Mouse (Mus musculus): ENCODE data around the gene Sh3gl1. TPM values are rescaled to one million over a fixed set of nuclear protein-coding genes. Genes with fewer than 3 reads are reported as not detected.

The Sh3gl1 gene
- polyA plus RNA-seq, 2 experiments from 2014 or later, result 84.9 to 114 TPM

GRCm38 (mm10) chr17:55986030-55986961 is 50.1 kb downstream of the Sh3gl1 start, which contains the start of gene Fsd1:
Gene Fsd1 (plus strand): TSS chr17:55986509.
- ATAC-seq, result no peak

GRCm38 (mm10) chr17:55977301-55977700 is 59.1 kb downstream of the Sh3gl1 start:
- ATAC-seq, result no peak

- ATAC-seq, result peak; percentile 78
Observed at GRCm38 (mm10) chr17:55976255-55976862, 60.1 kb downstream of the Sh3gl1 start.

- ATAC-seq, result no peak
Observed at GRCm38 (mm10) chr17:55971453-55971852, 65.0 kb downstream of the Sh3gl1 start.

GRCm38 (mm10) chr17:55969966-55970891 is 66.2 kb downstream of the Sh3gl1 start, which contains the start of gene Shd:
Gene Shd (plus strand): TSS chr17:55970467.
- no peak for ATAC-seq

- ATAC-seq, result no peak
Observed at GRCm38 (mm10) chr17:55969560-55969959, 66.9 kb downstream of the Sh3gl1 start.

GRCm38 (mm10) chr17:55968210-55968609 is 68.2 kb downstream of the Sh3gl1 start:
- no peak for ATAC-seq

GRCm38 (mm10) chr17:55967186-55967585 is 69.2 kb downstream of the Sh3gl1 start:
- ATAC-seq, result no peak

Other genes with a start within 250 kb of the Sh3gl1 start
- gene Zfp119a, start 157.7 kb downstream of the Sh3gl1 start, polyA plus RNA-seq (2017; shearing (Covaris generic)), result 10 to 100 TPM; 17.3 to 17.8 TPM
- gene Zfp959, start 144.5 kb downstream of the Sh3gl1 start, polyA plus RNA-seq (2017; shearing (Covaris generic)), result 10 to 100 TPM; 28.5 to 36.9 TPM
- 10 to 100 TPM; 17.2 to 17.4 TPM for gene Zfp119b, start 87.1 kb downstream of the Sh3gl1 start, polyA plus RNA-seq (2017; shearing (Covaris generic))
- gene Ebi3, start 84.0 kb downstream of the Sh3gl1 start, polyA plus RNA-seq (2017; shearing (Covaris generic)), result 10 to 100 TPM; 52.7 to 95.2 TPM
- gene Yju2, start 77.5 kb downstream of the Sh3gl1 start, polyA plus RNA-seq (2017; shearing (Covaris generic)), result 10 to 100 TPM; 26.9 to 30.2 TPM
- gene Shd, start 66.2 kb downstream of the Sh3gl1 start, polyA plus RNA-seq (2017; shearing (Covaris generic)), result not detected
- not detected for gene Fsd1, start 50.1 kb downstream of the Sh3gl1 start, polyA plus RNA-seq (2017; shearing (Covaris generic))
- under 1 TPM in 1 of 2 experiments, not detected in 1; 0.54 TPM for gene Stap2, start 31.1 kb downstream of the Sh3gl1 start, polyA plus RNA-seq (2017; shearing (Covaris generic))
- 10 to 100 TPM; 22.9 to 23.8 TPM for gene Mpnd, start 30.9 kb downstream of the Sh3gl1 start, polyA plus RNA-seq (2017; shearing (Covaris generic))
- 1 to 10 TPM; 1.0 to 1.6 TPM for gene Chaf1a, start 3.8 kb upstream of the Sh3gl1 start, polyA plus RNA-seq (2017; shearing (Covaris generic))
- gene Ubxn6, start 38.4 kb upstream of the Sh3gl1 start, polyA plus RNA-seq (2017; shearing (Covaris generic)), result 10 to 100 TPM; 33.8 to 42.1 TPM
- 10 to 100 TPM; 35.7 to 44.6 TPM for gene Hdgfl2, start 43.0 kb upstream of the Sh3gl1 start, polyA plus RNA-seq (2017; shearing (Covaris generic))
- gene Plin4, start 73.2 kb upstream of the Sh3gl1 start, polyA plus RNA-seq (2017; shearing (Covaris generic)), result under 1 TPM in 1 of 2 experiments, not detected in 1; 0.15 TPM
- gene Plin5, start 81.0 kb upstream of the Sh3gl1 start, polyA plus RNA-seq (2017; shearing (Covaris generic)), result not detected
- gene Lrg1, start 85.4 kb upstream of the Sh3gl1 start, polyA plus RNA-seq (2017; shearing (Covaris generic)), result under 1 TPM in 1 of 2 experiments, not detected in 1; 0.34 TPM
- not detected for gene Sema6b, start 103.7 kb upstream of the Sh3gl1 start, polyA plus RNA-seq (2017; shearing (Covaris generic))
- 10 to 100 TPM; 34.9 to 38.7 TPM for gene Tnfaip8l1, start 125.8 kb upstream of the Sh3gl1 start, polyA plus RNA-seq (2017; shearing (Covaris generic))
- gene Mydgf, start 147.3 kb upstream of the Sh3gl1 start, polyA plus RNA-seq (2017; shearing (Covaris generic)), result 10 to 100 TPM; 57.3 to 59.9 TPM
- gene Dpp9, start 182.3 kb upstream of the Sh3gl1 start, polyA plus RNA-seq (2017; shearing (Covaris generic)), result 10 to 100 TPM; 11.5 to 16.9 TPM
- 1 to 10 TPM; 4.5 to 5.8 TPM for gene Fem1a, start 220.2 kb upstream of the Sh3gl1 start, polyA plus RNA-seq (2017; shearing (Covaris generic))
- gene Ticam1, start 240.2 kb upstream of the Sh3gl1 start, polyA plus RNA-seq (2017; shearing (Covaris generic)), result 10 to 100 TPM in 1 of 2 experiments, 1 to 10 TPM in 1; 6.4 to 11.3 TPM

Measured in activated CD4-positive, CD25-positive, alpha-beta regulatory T cell, adult 4 months (primary cell).